Mouse (Mus musculus) CH12.LX (cell line): ENCODE measurements around the gene Pus10. TPM values are rescaled to one million over a fixed set of nuclear protein-coding genes. Genes with fewer than 3 reads are reported as not detected.

Experiments used
- DNase-seq: peaks from one replicate; pipeline ENCODE4 v3.0.0-alpha.2; 2013; ENCODE audit errors: extremely low read depth
- H3K27ac ChIP-seq: 2 replicates; pipeline ENCODE4 v1.5.1; 2012; ENCODE audit warnings: low read depth, mild to moderate bottlenecking, control low read depth, moderate library complexity; ENCODE audit not compliant: insufficient read depth
- H3K27me3 ChIP-seq: replicated peaks from 2 replicates; pipeline ENCODE3; 2012; ENCODE audit warnings: inconsistent platforms
- H3K36me3 ChIP-seq, 2 experiments: replicated peaks in 1 of 2; 2 replicates each; pipeline versions ENCODE3 to v1.6.1; 2012; ENCODE audit warnings: inconsistent platforms in 1 of 2, low read length in 1 of 2, mild to moderate bottlenecking in 1 of 2, mixed read lengths in 1 of 2, moderate library complexity in 1 of 2; ENCODE audit not compliant: control insufficient read depth in 1 of 2, insufficient read depth in 1 of 2
- H3K4me1 ChIP-seq, 2 experiments: 2 replicates each; pipeline ENCODE4 v1.6.1; 2012; ENCODE audit warnings: inconsistent platforms in 1 of 2, moderate library complexity in 1 of 2; ENCODE audit not compliant: insufficient read depth in 2 of 2, control insufficient read depth in 1 of 2
- H3K4me2 ChIP-seq: 2 replicates; pipeline ENCODE4 v1.6.1; 2012; ENCODE audit warnings: low read depth, mild to moderate bottlenecking, control low read depth; ENCODE audit not compliant: poor library complexity, insufficient read depth, severe bottlenecking
- H3K4me3 ChIP-seq, 3 experiments: fragments of 150-350 bp in 1 of 3; sonication (generic) in 1 of 3; replicated peaks in 1 of 3; 2 replicates each; pipeline versions ENCODE3 to v1.5.1; 2011 to 2012; ENCODE audit warnings: low read depth in 2 of 3, low read length in 2 of 3, mild to moderate bottlenecking in 2 of 3, moderate library complexity in 2 of 3, control low read depth in 1 of 3, improper control_type of control experiment in 1 of 3, inconsistent platforms in 1 of 3, mixed read lengths in 1 of 3; ENCODE audit not compliant: poor library complexity in 1 of 3
- H3K79me2 ChIP-seq: replicated peaks from 2 replicates; pipeline ENCODE4 v1.6.1; 2012; ENCODE audit warnings: mild to moderate bottlenecking, moderate library complexity; ENCODE audit not compliant: control insufficient read depth, poor library complexity, insufficient read depth, severe bottlenecking; ENCODE audit errors: extremely low read depth
- H3K9ac ChIP-seq: 2 replicates; pipeline ENCODE4 v1.6.1; 2012; ENCODE audit warnings: low read depth, mild to moderate bottlenecking, control low read depth, moderate library complexity; ENCODE audit not compliant: insufficient read depth
- H3K9me3 ChIP-seq: replicated peaks from 2 replicates; pipeline ENCODE3; 2012; ENCODE audit warnings: low read length, inconsistent platforms, mixed read lengths
- BHLHE40 ChIP-seq: IDR thresholded peaks from 2 replicates; pipeline ENCODE4 v1.6.1; 2011; ENCODE audit warnings: mild to moderate bottlenecking, low read depth, low read length, improper control_type of control experiment
- CHD1 ChIP-seq: IDR thresholded peaks from 2 replicates; pipeline ENCODE4 v1.6.1; 2012; ENCODE audit warnings: low read depth, low read length, improper control_type of control experiment, inconsistent platforms
- CHD2 ChIP-seq: IDR thresholded peaks from 2 replicates; pipeline ENCODE4 v1.6.1; 2011; ENCODE audit warnings: low read length, improper control_type of control experiment
- ELF1 ChIP-seq: IDR thresholded peaks from 2 replicates; pipeline ENCODE4 v1.6.1; 2014; ENCODE audit warnings: low read depth, mild to moderate bottlenecking, inconsistent platforms, low read length, improper control_type of control experiment
- EP300 ChIP-seq: IDR thresholded peaks from 2 replicates; pipeline ENCODE4 v1.6.1; 2011; ENCODE audit warnings: low read length, improper control_type of control experiment
- ETS1 ChIP-seq: conservative IDR thresholded peaks from 2 replicates; pipeline ENCODE4 v1.6.1; 2012; ENCODE audit warnings: low read depth, mild to moderate bottlenecking, inconsistent platforms, low read length, improper control_type of control experiment, moderate library complexity
- HCFC1 ChIP-seq: IDR thresholded peaks from 2 replicates; pipeline ENCODE4 v1.6.1; 2012; ENCODE audit warnings: low read depth, mild to moderate bottlenecking, inconsistent platforms, low read length, improper control_type of control experiment
- IRF4 ChIP-seq: IDR thresholded peaks from 2 replicates; pipeline ENCODE4 v1.6.1; 2014; ENCODE audit warnings: low read depth, mild to moderate bottlenecking, inconsistent platforms, low read length, improper control_type of control experiment
- JUN ChIP-seq: IDR thresholded peaks from 2 replicates; pipeline ENCODE4 v1.6.1; 2011; ENCODE audit warnings: low read depth, mild to moderate bottlenecking, low read length, improper control_type of control experiment, moderate library complexity; ENCODE audit not compliant: insufficient read depth
- JUND ChIP-seq: conservative IDR thresholded peaks from 2 replicates; pipeline ENCODE4 v1.6.1; 2011; ENCODE audit warnings: low read depth, low read length, improper control_type of control experiment
- MAX ChIP-seq: IDR thresholded peaks from 2 replicates; pipeline ENCODE4 v1.6.1; 2011; ENCODE audit warnings: low read length, improper control_type of control experiment
- MEF2A ChIP-seq: IDR thresholded peaks from 2 replicates; pipeline ENCODE4 v1.6.1; 2014; ENCODE audit warnings: low read depth, mild to moderate bottlenecking, inconsistent platforms, low read length, improper control_type of control experiment, borderline replicate concordance
- MXI1 ChIP-seq: IDR thresholded peaks from 2 replicates; pipeline ENCODE4 v1.6.1; 2011; ENCODE audit warnings: mild to moderate bottlenecking, low read depth, low read length, improper control_type of control experiment
- MYC ChIP-seq: IDR thresholded peaks from 2 replicates; pipeline ENCODE4 v1.6.1; 2011; ENCODE audit warnings: low read depth, mild to moderate bottlenecking, improper control_type of control experiment, low read length
- NELFE ChIP-seq: IDR thresholded peaks from 2 replicates; pipeline ENCODE4 v1.6.1; 2011; ENCODE audit warnings: low read depth, low read length, improper control_type of control experiment
- NRF1 ChIP-seq: IDR thresholded peaks from 2 replicates; pipeline ENCODE4 v1.6.1; 2014; ENCODE audit warnings: low read depth, mild to moderate bottlenecking, inconsistent platforms, low read length, improper control_type of control experiment, moderate library complexity
- TBP ChIP-seq: conservative IDR thresholded peaks from 2 replicates; pipeline ENCODE4 v1.6.1; 2011; ENCODE audit warnings: low read depth, low read length, improper control_type of control experiment
- ZC3H11A ChIP-seq: IDR thresholded peaks from 2 replicates; pipeline ENCODE4 v1.6.1; 2012; ENCODE audit warnings: low read depth, mild to moderate bottlenecking, inconsistent platforms, low read length, improper control_type of control experiment
- ZMIZ1 ChIP-seq: IDR thresholded peaks from 2 replicates; pipeline ENCODE4 v1.6.1; 2012; ENCODE audit warnings: low read depth, mild to moderate bottlenecking, inconsistent platforms, low read length, improper control_type of control experiment
- ZNF384 ChIP-seq: IDR thresholded peaks from 2 replicates; pipeline ENCODE4 v1.6.1; 2012; ENCODE audit warnings: low read depth, low read length, improper control_type of control experiment, inconsistent platforms
- dilution Hi-C: fragments of 300-500 bp; cut with MboI; formaldehyde crosslinking; loops from 2 replicates; pipeline ENCODE4 v1.14.3; 2020; ENCODE audit warnings: low sequenced_read_pairs; ENCODE audit not compliant: extremely low pct_unique_long_range_greater_than_20kb, extremely low pct_ligation_motif_present
- in situ Hi-C: fragments of 300-500 bp; cut with MboI; formaldehyde crosslinking; loops from 3 replicates; pipeline ENCODE4 v1.14.3; 2019; ENCODE audit warnings: low sequenced_read_pairs, low pct_ligation_motif_present, low pct_unique_long_range_greater_than_20kb, mixed read lengths
- polyA plus RNA-seq: library from polyadenylated mRNA; unstranded; fragments of >175 nt; gene quantifications from 2 replicates; pipeline ENCODE4 v1.2.1, GENCODE M21; 2012; ENCODE audit warnings: low read depth; ENCODE audit not compliant: insufficient read length
- total RNA-seq, 2 experiments: library from RNA; depleted of rRNA; stranded (reverse); fragments of 300-350 nt in 1 of 2; fragments of >200 nt in 1 of 2; gene quantifications; 2 replicates each; pipeline ENCODE4 v1.2.3; 2012 to 2014

Gene Pus10
- total and polyA plus RNA-seq, 3 experiments = 57.6 to 113 (median 92.3) TPM

GRCm38 (mm10) chr11:23688060-23688459 lies 22.6 kb downstream of the Pus10 start:
- no peak overlapping the region for H3K4me3 ChIP-seq
- H3K9me3 ChIP-seq = no peaks in the 10 kb centered on the region
- dilution Hi-C loops = no loop called here
- peak; percentile 48 for DNase-seq
- TF ChIP-seq MEF2A = peak; percentile 17; the same call in 1 of the 2 replicates
- peak; percentile 64; the same call in 1 of the 2 replicates for TF ChIP-seq EP300
- TF ChIP-seq IRF4 = peak; percentile 20; the same call in 1 of the 2 replicates
- no peak for TF ChIP-seq HCFC1
- TF ChIP-seq ZNF384 = peak; percentile 30; the same call in 1 of the 2 replicates
- TF ChIP-seq, all 38 proteins: peak for 4
- Histone ChIP-seq H3K4me1 (peaks cover 21 to 58% of the 10 kb centered on the region in 2 experiments), H3K27me3 (no peaks in the 10 kb centered on the region), H3K4me2 (peak overlapping the region; percentile 39), H3K27ac (peak overlapping the region; percentile 72), H3K79me2 (peaks cover 14% of the 10 kb centered on the region), H3K36me3 (peaks cover 21 to 55% of the 10 kb centered on the region in 2 experiments), H3K9ac (peak overlapping the region; percentile 41)
- in situ Hi-C loops = loop anchor here (25.0 kb wide), 1 partner anchor 174 kb away; no protein-coding TSS in a partner anchor

GRCm38 (mm10) chr11:23693286-23693685 lies 27.8 kb downstream of the Pus10 start:
- H3K4me2 ChIP-seq = no peak overlapping the region
- peaks cover 8 to 45% of the 10 kb centered on the region in 2 experiments for H3K36me3 ChIP-seq
- H3K79me2 ChIP-seq = peaks cover 43% of the 10 kb centered on the region
- no peak overlapping the region for H3K4me3 ChIP-seq
- no peaks in the 10 kb centered on the region for H3K9me3 ChIP-seq
- H3K9ac ChIP-seq = no peak overlapping the region
- no peak for TF ChIP-seq NRF1
- TF ChIP-seq, all 38 proteins: peak for 0
- in situ Hi-C loops (loop anchor here (25.0 kb wide), 1 partner anchor 169 kb away; no protein-coding TSS in a partner anchor), dilution Hi-C loops (no loop called here)
- no peak for DNase-seq
- H3K27ac ChIP-seq = no peak overlapping the region
- H3K4me1 ChIP-seq = peaks cover 27 to 63% of the 10 kb centered on the region in 2 experiments
- H3K27me3 ChIP-seq = no peaks in the 10 kb centered on the region

- in situ Hi-C loops (loop anchor here (25.0 kb wide), 1 partner anchor 166 kb away; no protein-coding TSS in a partner anchor), dilution Hi-C loops (no loop called here)
- H3K79me2 ChIP-seq = peaks cover 50% of the 10 kb centered on the region
- no peaks in the 10 kb centered on the region for H3K27me3 ChIP-seq
- H3K9ac ChIP-seq = peak overlapping the region; percentile 51; the same call in 1 of the 2 replicates
- TF ChIP-seq NELFE (no peak), ETS1 (no peak), MAX (no peak), TBP (no peak), BHLHE40 (no peak), ZMIZ1 (no peak), MYC (no peak), ELF1 (no peak), JUN (no peak), IRF4 (no peak), CHD1 (no peak), MXI1 (no peak), MEF2A (no peak), CHD2 (no peak), NRF1 (no peak), ZC3H11A (no peak), JUND (no peak)
- H3K4me3 ChIP-seq = no peak overlapping the region
- DNase-seq = no peak
- no peaks in the 10 kb centered on the region for H3K9me3 ChIP-seq
- H3K27ac ChIP-seq = no peak overlapping the region; the same call in 1 of the 2 replicates
- H3K4me1 ChIP-seq = peaks cover 26 to 73% of the 10 kb centered on the region in 2 experiments
- peaks cover 5 to 45% of the 10 kb centered on the region in 2 experiments for H3K36me3 ChIP-seq
- H3K4me2 ChIP-seq = peak overlapping the region; percentile 93
Measured at GRCm38 (mm10) chr11:23695847-23696246, 30.4 kb downstream of the Pus10 start.
